Mouse (Mus musculus) small intestine, adult 2 months (tissue): Measurements from ENCODE around the gene Als2cl. TPM values are rescaled to one million over a fixed set of nuclear protein-coding genes. Genes with fewer than 3 reads are reported as not detected.

Source experiments
- H3K27ac ChIP-seq: fragments of 200-500 bp; 2 replicates; pipeline ENCODE4 v1.5.1; 2012; ENCODE audit warnings: low read depth, low read length, control low read depth, inconsistent platforms; ENCODE audit not compliant: insufficient read depth
- H3K27me3 ChIP-seq: fragments of 200-500 bp; 2 replicates; pipeline ENCODE4 v1.6.1; 2012; ENCODE audit warnings: mild to moderate bottlenecking, moderate library complexity, low read length, inconsistent platforms; ENCODE audit not compliant: control insufficient read depth, insufficient read depth
- H3K36me3 ChIP-seq: fragments of 200-500 bp; 2 replicates; pipeline ENCODE4 v1.6.1; 2012; ENCODE audit warnings: mild to moderate bottlenecking, low read length, control low read depth, inconsistent platforms; ENCODE audit not compliant: control insufficient read depth, insufficient read depth
- H3K4me1 ChIP-seq: fragments of 200-500 bp; 2 replicates; pipeline ENCODE4 v1.6.1; 2012; ENCODE audit warnings: low read length, inconsistent platforms, mixed read lengths; ENCODE audit not compliant: control insufficient read depth, insufficient read depth, insufficient read length
- H3K4me3 ChIP-seq: fragments of 200-500 bp; 2 replicates; pipeline ENCODE4 v1.5.1; 2012; ENCODE audit warnings: low read depth, mild to moderate bottlenecking, control low read depth, inconsistent platforms, low read length, moderate library complexity
- CTCF ChIP-seq: fragments of 200-500 bp; IDR thresholded peaks from 2 replicates; pipeline ENCODE4 v1.5.1; 2012; ENCODE audit warnings: low read depth, mild to moderate bottlenecking, control low read depth, inconsistent platforms, low read length, moderate library complexity, mixed read lengths; ENCODE audit not compliant: insufficient replicate concordance, insufficient read length; ENCODE audit errors: extremely low read depth
- POLR2A ChIP-seq: fragments of 200-500 bp; IDR thresholded peaks from 2 replicates; pipeline ENCODE4 v1.6.1; 2012; ENCODE audit warnings: low read depth, mild to moderate bottlenecking, control low read depth, inconsistent platforms, low read length, moderate library complexity
- WGBS: fragments of 180-500 bp; shearing (Covaris S2); methylation state at CpG from one replicate; pipeline ENCODE4 v1.1.7; 2018; 5-methylcytosine and 5-hydroxymethylcytosine counted together
- polyA plus RNA-seq: library from polyadenylated mRNA; depleted of rRNA; stranded (reverse); fragments of >200 nt; gene quantifications from 2 replicates; pipeline ENCODE4 v1.2.3, GENCODE M21; 2012

Gene Als2cl
- polyA plus RNA-seq, 1 experiment = 16.2 TPM

DNA sequence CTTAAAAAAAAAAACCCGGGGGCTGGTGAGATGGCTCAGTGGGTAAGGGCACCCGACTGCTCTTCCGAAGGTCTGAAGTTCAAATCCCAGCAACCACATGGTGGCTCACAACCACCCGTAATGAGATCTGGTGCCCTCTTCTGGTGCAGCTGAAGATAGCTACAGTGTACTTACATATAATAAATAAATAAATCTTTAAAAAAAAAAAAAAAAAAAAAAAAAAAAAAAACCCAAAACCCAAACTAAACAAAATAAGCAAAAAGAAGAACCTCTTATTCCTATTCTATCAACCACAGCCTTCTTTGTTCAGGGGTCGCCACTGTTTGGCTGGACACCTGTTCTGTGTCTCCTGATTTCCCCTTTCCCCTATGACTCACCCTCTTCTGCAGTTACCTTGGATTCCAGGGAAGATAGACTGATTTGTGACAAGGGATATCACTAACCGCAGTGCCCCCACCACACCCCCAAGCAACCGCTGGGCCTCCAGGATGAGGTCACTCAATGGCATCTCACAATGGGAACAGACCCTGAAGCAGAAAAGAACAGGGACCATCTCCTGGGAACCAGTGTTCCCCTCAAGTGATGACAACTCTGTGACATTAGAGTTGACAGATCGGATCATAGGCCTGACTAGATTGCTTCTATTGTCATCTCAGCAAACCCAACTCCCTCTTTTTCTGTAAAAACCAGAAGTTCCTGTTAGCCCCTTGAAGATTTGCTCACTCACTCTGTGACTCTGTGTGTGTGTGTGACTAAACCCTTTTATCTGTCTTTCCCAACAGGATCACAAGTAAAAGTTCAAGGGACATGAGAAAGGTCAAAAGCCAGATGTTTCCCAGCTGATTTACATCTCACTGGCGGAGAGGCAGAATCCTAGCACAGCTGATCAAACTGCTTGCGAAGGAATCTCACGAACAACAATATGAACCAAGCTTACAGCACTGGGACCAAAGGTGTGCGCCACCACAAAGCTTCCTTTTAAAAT lies 58.1 kb downstream of the Als2cl start:
- no peaks in the 10 kb centered on the region for H3K4me1 ChIP-seq
- TF ChIP-seq POLR2A (no peak), CTCF (no peak)
- no peak overlapping the region for H3K4me3 ChIP-seq
- no peaks in the 10 kb centered on the region for H3K27me3 ChIP-seq
- H3K36me3 ChIP-seq = no peaks in the 10 kb centered on the region
- H3K27ac ChIP-seq = no peak overlapping the region
- WGBS = 69% methylated on average over 12 of the region's 12 CpGs

DNA sequence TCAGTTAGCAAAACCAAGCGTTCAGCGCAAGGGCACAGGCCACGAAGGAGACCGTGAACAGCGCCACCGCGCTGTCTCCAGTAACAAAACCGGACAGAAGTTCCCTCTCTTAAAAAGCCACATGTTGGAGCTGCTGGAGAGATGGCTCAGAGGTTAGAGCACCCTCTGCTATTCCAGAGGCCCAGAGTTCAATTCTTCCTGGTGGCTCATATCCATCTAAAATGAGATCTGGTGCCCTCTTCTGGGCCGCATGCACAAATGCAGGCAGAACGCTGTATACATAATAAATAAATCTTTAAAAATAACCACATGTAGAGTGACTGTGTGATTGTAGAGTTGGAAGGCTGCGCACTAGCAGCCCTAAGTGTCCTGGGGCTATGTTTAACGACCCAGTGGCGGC lies 64.6 kb downstream of the Als2cl start:
- 38% methylated on average over 13 of the region's 13 CpGs for WGBS
- no peak overlapping the region for H3K4me3 ChIP-seq
- 0 out of 2 replicates have a peak, but pooled peaks cover 3% of the 10 kb centered on the region for H3K27me3 ChIP-seq
- H3K4me1 ChIP-seq = no peaks in the 10 kb centered on the region
- H3K36me3 ChIP-seq = no peaks in the 10 kb centered on the region
- TF ChIP-seq CTCF (peak; percentile 33; the same call in 1 of the 2 replicates), POLR2A (no peak)
- H3K27ac ChIP-seq = no peak overlapping the region

DNA sequence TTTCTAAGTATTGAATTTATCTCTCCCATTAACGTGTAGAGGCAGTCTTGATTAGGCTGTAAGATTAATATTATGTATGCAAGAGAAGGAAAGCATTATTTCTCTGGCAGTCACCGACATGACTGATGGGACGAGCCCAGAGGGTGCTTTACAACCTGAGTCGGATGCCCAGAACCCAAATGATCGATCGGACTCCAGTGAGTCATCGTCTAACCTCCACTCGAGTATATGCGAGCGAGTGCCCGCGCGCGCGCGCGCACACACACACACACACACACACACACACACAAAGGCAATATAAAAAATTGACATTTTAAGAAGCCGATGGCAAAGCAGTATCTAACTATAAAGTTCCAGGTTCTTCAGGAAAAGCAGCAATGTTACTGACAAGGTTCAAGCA lies 65.7 kb downstream of the Als2cl start:
- Histone ChIP-seq H3K27me3 (0 out of 2 replicates have a peak, but pooled peaks cover 3% of the 10 kb centered on the region), H3K27ac (no peak overlapping the region), H3K4me1 (no peaks in the 10 kb centered on the region), H3K36me3 (no peaks in the 10 kb centered on the region), H3K4me3 (no peak overlapping the region)
- no peak for TF ChIP-seq CTCF
- TF ChIP-seq POLR2A = no peak
- 18% methylated on average over 18 of the region's 18 CpGs for WGBS

DNA sequence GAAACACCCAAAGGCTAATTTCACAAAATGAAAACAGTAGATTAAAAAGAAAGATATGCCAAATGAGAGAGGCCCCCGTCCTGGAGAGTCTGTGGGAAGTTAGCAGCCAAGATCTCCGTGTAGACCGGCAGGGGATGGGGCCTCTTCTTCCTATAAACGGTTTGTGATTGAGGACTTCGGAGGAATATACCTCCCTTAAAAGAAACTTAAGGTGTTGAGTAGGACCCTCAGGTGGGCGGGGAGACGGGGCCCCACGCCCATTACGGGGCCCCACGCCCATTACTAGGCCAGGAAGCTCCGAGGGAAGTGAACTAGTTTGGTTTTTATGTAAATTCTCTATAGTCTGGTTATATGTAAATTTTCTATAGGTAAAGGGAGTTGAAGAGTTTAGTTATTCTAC lies 66.3 kb downstream of the Als2cl start, which contains the start of gene Tdgf1:
Gene Tdgf1, minus strand, starts transcription at position 233 of the 400 bp plus-strand sequence.
- no peaks in the 10 kb centered on the region for H3K4me1 ChIP-seq
- TF ChIP-seq CTCF = no peak
- TF ChIP-seq POLR2A = no peak
- no peak within 1 kb of the TSS for H3K27ac ChIP-seq
- 0 out of 2 replicates have a peak, but pooled peaks cover 3% of the 10 kb centered on the region for H3K27me3 ChIP-seq
- H3K36me3 ChIP-seq = no peaks in the 10 kb centered on the region
- 36% methylated on average over 11 of the region's 11 CpGs for WGBS
- H3K4me3 ChIP-seq = no peak within 1 kb of the TSS

DNA sequence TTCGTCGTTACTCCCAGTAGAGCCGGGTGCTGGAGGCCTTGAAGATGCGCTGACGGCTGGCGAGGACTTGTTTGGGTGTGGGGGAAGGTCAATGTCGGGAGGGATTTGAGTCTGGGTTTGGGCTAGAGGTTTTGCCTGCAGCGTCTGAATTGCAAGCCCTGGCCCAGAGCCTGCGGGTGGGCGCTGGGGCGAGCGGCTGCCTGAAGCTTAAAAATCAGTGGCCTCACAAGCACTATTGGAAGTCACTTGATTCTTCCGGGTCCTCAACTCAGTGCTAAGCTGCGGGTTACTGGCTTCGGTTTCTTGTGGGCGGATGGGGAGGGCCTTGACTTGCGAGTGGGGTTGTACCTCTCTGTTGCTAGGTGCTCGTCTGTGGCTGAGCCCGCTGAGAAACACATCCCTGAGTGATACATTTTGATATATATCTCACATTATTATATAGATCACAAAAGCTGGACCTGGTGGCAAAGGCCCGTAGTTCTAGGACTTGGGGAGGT lies 66.9 kb downstream of the Als2cl start:
- no peak for TF ChIP-seq POLR2A
- TF ChIP-seq CTCF = no peak

DNA sequence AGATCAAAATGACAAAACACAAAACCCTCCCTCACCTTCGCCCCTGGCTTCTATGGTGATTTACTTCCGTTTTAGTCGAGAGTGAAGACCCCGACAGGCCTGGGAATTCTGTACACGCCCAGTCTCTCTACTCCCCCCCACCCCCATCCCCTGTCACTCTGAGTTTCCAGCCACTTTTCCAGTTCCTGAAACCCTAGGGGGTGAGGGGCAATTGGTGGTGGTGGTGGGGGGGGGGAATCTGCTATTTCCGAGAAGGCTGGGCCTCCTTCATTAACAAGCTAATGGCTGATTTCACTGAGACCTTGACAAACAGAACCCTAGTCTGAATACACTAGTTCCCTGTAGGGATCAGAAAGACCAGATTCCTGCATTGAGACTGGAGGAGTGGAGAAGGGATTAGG lies 67.6 kb downstream of the Als2cl start:
- Histone ChIP-seq H3K4me3 (no peak overlapping the region), H3K27me3 (0 out of 2 replicates have a peak, but pooled peaks cover 3% of the 10 kb centered on the region), H3K27ac (no peak overlapping the region), H3K4me1 (no peaks in the 10 kb centered on the region), H3K36me3 (no peaks in the 10 kb centered on the region)
- no peak for TF ChIP-seq POLR2A
- TF ChIP-seq CTCF = no peak
- 58% methylated on average over 6 of the region's 6 CpGs for WGBS

More for the DNA sequence above, 66.9 kb downstream of the Als2cl start:
- H3K27ac ChIP-seq = no peak overlapping the region
- 0 out of 2 replicates have a peak, but pooled peaks cover 3% of the 10 kb centered on the region for H3K27me3 ChIP-seq
- H3K4me1 ChIP-seq = no peaks in the 10 kb centered on the region
- H3K36me3 ChIP-seq = no peaks in the 10 kb centered on the region
- WGBS = 68% methylated on average over 20 of the region's 20 CpGs
- H3K4me3 ChIP-seq = no peak overlapping the region

DNA sequence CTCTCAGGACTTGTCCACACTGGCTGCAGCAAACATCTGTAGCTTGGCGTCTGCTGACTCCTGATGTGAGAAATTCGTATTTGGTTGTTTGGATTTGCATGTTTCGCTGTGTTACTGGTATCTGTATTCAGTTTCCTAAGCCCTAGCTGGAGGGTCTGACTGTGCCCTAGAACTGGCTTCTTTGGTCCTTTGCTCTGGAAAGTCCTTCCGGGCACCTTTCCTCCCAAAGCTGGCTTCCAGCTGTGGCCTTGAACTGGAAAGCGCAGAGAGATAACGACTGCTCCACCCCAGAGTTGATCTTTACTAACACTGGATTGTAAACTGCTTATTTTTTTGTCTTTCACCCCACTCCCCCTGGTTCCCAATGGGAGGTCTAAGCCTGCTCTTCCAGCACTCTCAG lies 68.2 kb downstream of the Als2cl start:
- TF ChIP-seq CTCF = no peak
- TF ChIP-seq POLR2A = no peak
- Histone ChIP-seq H3K4me3 (no peak overlapping the region), H3K4me1 (no peaks in the 10 kb centered on the region), H3K27ac (no peak overlapping the region), H3K27me3 (0 out of 2 replicates have a peak, but pooled peaks cover 3% of the 10 kb centered on the region), H3K36me3 (no peaks in the 10 kb centered on the region)
- 71% methylated on average over 6 of the region's 6 CpGs for WGBS
